Mouse (Mus musculus) cortical plate, adult 2 months (tissue): ENCODE results near the gene Strn4.

Experiments
- CTCF ChIP-seq: fragments of 200-500 bp; IDR thresholded peaks from 2 replicates; pipeline ENCODE4 v1.5.1; 2011; ENCODE audit warnings: mild to moderate bottlenecking, control low read depth, low read length; ENCODE audit not compliant: insufficient read depth; ENCODE audit errors: extremely low read depth
- POLR2A ChIP-seq: fragments of 200-500 bp; IDR thresholded peaks from 2 replicates; pipeline ENCODE4 v1.6.1; 2011; ENCODE audit warnings: mild to moderate bottlenecking, low read length, control low read depth; ENCODE audit not compliant: insufficient read depth; ENCODE audit errors: extremely low read depth

DNA sequence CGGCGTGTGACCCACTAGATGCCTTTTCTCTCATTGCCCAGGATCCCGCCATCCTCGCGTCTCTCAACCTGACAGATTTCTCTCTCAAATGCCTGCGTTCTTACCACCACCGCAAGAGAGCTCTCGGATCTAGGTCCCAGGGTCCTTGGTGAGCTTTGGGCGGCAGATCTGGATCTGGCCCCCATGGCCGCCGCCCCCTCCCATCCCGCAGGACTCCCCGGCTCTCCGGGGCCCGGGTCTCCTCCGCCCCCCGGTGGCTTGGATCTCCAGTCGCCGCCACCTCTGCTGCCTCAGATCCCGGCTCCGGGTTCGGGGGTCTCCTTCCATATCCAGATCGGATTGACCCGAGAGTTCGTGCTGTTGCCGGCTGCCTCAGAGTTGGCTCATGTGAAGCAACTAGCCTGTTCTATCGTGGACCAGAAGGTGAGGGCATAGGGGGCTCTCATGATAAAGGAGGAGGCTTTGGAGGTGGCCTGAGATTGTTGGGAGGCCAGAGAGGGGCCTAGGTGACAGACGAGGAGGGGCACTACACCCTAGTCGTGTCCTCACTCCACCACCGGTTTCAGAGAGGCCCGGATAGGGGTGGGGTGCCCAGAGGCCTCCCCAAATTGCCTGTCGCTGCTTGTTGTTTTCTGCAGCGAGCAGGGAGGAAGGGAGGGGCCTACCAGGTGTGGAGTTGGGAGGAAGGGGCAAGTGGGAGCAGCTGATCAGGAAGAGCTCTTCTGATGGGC lies 27.9 kb downstream of the Strn4 start:
- TF ChIP-seq CTCF (no peak), POLR2A (no peak)
